Mouse (Mus musculus) lung, adult 2 months (tissue): Measurements from ENCODE around the gene Wbp4.

Experiments used
- CTCF ChIP-seq: fragments of 200-500 bp; IDR thresholded peaks from 2 replicates; pipeline ENCODE4 v1.5.1; 2011; ENCODE audit warnings: mild to moderate bottlenecking, low read length, control low read depth; ENCODE audit not compliant: insufficient read depth
- POLR2A ChIP-seq: fragments of 200-500 bp; IDR thresholded peaks from 2 replicates; pipeline ENCODE4 v1.6.1; 2011; ENCODE audit warnings: low read depth, mild to moderate bottlenecking, control low read depth, low read length, borderline replicate concordance; ENCODE audit errors: extremely low read depth

DNA sequence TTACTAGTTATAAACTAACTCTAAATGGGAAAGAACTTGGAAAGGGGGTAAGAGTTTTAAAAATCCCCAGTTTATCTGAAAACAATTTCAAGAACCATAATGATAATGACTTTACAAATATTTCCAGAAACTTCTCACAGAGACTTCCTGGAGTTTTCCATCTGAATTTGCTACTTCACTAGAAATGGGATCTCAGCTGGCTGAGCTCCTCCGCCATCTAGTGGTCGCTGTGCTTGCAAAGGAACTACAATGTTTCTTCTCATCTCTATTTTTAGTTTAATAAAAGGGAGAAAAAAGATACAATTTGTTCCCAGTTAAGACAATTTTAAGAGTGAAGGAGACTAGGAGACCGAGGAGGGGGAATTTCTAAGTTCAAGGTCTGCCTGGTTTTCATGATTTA is 13.7 kb downstream of the Wbp4 start:
- peak; percentile 79 for TF ChIP-seq CTCF
- no peak for TF ChIP-seq POLR2A
